17 mouse cellular contexts compared by ENCODE assay signal in the genomic region with DNA sequence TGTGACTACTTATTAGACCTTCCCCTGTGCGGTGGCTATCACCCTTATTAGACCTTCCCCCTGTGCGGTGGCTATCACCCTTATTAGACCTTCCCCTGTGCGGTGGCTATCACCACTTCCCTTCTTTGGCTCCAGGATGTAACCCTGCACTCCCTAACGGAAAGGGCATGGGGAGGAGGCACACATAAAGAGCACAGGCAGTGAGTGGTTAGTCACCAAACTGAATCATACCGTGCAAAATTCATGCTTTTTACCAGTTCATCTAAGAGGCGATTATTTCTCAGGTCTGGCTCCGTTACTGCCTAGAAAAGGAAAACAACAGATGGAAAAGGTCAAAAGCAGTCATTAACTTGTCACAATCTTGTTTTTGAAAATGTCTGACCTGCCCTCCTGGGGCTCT. TPM values are rescaled to one million over a fixed set of nuclear protein-coding genes. Genes with fewer than 3 reads are reported as not detected.
DNase-seq lines count a peak whose midpoint lies in the region; ATAC-seq lines count a peak whose summit lies in the region.
"Had no signal": no experiment of that assay in that cellular context is flagged by ENCODE, and none has a peak within 500 bp of the region (broad histone marks: within the 10 kb centered on the region; RNA-seq: fewer than 3 reads in every experiment).

No protein-coding gene starts in this region.

- no peak for DNase-seq in kidney, adult 11 months
- peak; percentile 92 for DNase-seq in 416B (ENCODE audit: low read depth)
- DNase-seq in adrenal gland, postnatal 25 days, result peak; percentile 9
- no peak for DNase-seq in left cerebral cortex, adult 8-10 months (ENCODE audit: low spot score in 2 of 2)
- DNase-seq in heart, adult 11 months, result no peak
- no peak for DNase-seq in right cerebral cortex, postnatal 36 days (ENCODE audit: low spot score in 2 of 2)
- DNase-seq: cerebellum, adult 11 months; cerebellum, postnatal 14 days; liver, postnatal 0 days; retina, postnatal 1 day; spleen, adult 18-20 months; thymus, adult 18-20 months had no signal

- H3K9ac ChIP-seq in kidney, embryonic 15.5 days, result no peak overlapping the region
- H3K9ac ChIP-seq: forebrain, embryonic 15.5 days; hindbrain, embryonic 12.5 days; liver, postnatal 0 days had no signal

- H3K27me3 ChIP-seq in kidney, embryonic 15.5 days, result no peaks in the 10 kb centered on the region
- H3K27me3 ChIP-seq: forebrain, embryonic 15.5 days; hindbrain, embryonic 12.5 days had no signal

- no peak overlapping the region for H3K4me2 ChIP-seq in kidney, embryonic 15.5 days
- H3K4me2 ChIP-seq: forebrain, embryonic 15.5 days; hindbrain, embryonic 12.5 days had no signal

- H3K27ac ChIP-seq in kidney, embryonic 15.5 days, result peak overlapping the region; percentile 54; the same call in 1 of the 2 replicates
- H3K27ac ChIP-seq: forebrain, embryonic 15.5 days; hindbrain, embryonic 12.5 days had no signal

- no peaks in the 10 kb centered on the region for H3K9me3 ChIP-seq in kidney, embryonic 15.5 days (replicated peaks)
- H3K9me3 ChIP-seq: forebrain, embryonic 15.5 days; hindbrain, embryonic 12.5 days had no signal

- WGBS in kidney, embryonic 15.5 days, result 32% methylated on average over 7 of the region's 7 CpGs

- H3K4me1 ChIP-seq in kidney, embryonic 15.5 days, result peaks cover 14% of the 10 kb centered on the region
- H3K4me1 ChIP-seq: forebrain, embryonic 15.5 days; hindbrain, embryonic 12.5 days had no signal

- no peak for ATAC-seq in kidney, embryonic 15.5 days (replicated peaks; ENCODE audit: low FRiP score)
- ATAC-seq in megakaryocyte, adult 5-6 weeks (ENCODE audit: poor library complexity, severe bottlenecking), result peak; percentile 66
- ATAC-seq: forebrain, embryonic 15.5 days; inflammation-experienced regulatory T-cells, adult 6 months; liver, postnatal 0 days had no signal

- no peak overlapping the region for H3K4me3 ChIP-seq in kidney, embryonic 15.5 days (replicated peaks)
- H3K4me3 ChIP-seq: forebrain, embryonic 15.5 days; hindbrain, embryonic 12.5 days had no signal

- peaks cover 32% of the 10 kb centered on the region for H3K36me3 ChIP-seq in kidney, embryonic 15.5 days
- H3K36me3 ChIP-seq: forebrain, embryonic 15.5 days; hindbrain, embryonic 12.5 days had no signal

RNA-seq across cellular contexts. Expression of gene Rad18, which starts 10.0 kb away (rescaled TPM):
- 46.9 and 51.3 TPM in 2 replicates for polyA plus RNA-seq in kidney, embryonic 15.5 days (2015; fragmentation: Nextera tagmentation; extraction: Ambion mirVana)
- 10.7 and 11.2 TPM in 2 replicates for total RNA-seq in adrenal gland, postnatal 25 days (2021)
- total RNA-seq in megakaryocyte, adult 5-6 weeks (2015), result 21.1 and 24.8 TPM in 2 replicates
- total RNA-seq in megakaryocyte, adult 5-6 weeks (2017), result 20.7 and 25.3 TPM in 2 replicates
- 1 to 10 TPM; 7.8 to 9.8 (median 8.4) TPM for total RNA-seq in left cerebral cortex, adult 8-10 months (2022)

Comparison
In these comparisons a context has a peak if more than half of its experiments do, and no peak if none do; other contexts are left out.
1. DNase-seq: peak in 416B (single experiment) and adrenal gland, postnatal 25 days (single experiment); none in kidney, adult 11 months (single experiment), left cerebral cortex, adult 8-10 months (0 of 2), heart, adult 11 months (single experiment) and right cerebral cortex, postnatal 36 days (0 of 2).